Mouse (Mus musculus) mature B cell (primary cell): ENCODE data around the gene Itpa.
"Not testable (repeated sequence)": the region's sequence is repeated elsewhere in the genome, so short reads cannot be mapped to it uniquely, and the experiment has no call there.

Experiments used
- in situ Hi-C: fragments of 300-500 bp; cut with MboI; formaldehyde crosslinking; loops from 2 replicates; pipeline ENCODE4 v1.14.3; 2019

Itpa gene

DNA sequence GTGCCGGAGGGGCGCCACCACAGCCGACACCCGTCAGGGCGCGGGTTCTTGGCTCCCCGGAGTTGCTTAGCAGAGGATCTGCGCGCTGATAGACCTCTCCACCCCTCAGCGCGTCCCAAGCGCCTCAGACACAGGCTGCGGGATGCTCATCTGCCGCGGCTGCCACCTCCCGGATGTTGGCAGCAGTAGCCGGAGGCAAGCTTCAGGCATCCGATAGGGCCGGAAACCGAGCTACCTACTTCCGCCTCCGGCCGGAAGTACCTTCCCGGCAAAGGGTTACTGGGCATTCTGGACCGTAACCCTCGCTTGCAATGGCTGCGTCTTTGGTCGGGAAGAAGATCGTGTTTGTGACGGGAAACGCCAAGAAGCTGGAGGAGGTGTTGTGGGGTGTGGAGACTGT, at the start of gene Itpa:
Gene Itpa, plus strand, starts transcription at position 52 of the 400 bp plus-strand sequence.
- in situ Hi-C loops, result loop anchor here (25.0 kb wide), 1 partner anchor 380 kb away; the partner anchor contains the start of genes Ebf4 and Idh3b

DNA sequence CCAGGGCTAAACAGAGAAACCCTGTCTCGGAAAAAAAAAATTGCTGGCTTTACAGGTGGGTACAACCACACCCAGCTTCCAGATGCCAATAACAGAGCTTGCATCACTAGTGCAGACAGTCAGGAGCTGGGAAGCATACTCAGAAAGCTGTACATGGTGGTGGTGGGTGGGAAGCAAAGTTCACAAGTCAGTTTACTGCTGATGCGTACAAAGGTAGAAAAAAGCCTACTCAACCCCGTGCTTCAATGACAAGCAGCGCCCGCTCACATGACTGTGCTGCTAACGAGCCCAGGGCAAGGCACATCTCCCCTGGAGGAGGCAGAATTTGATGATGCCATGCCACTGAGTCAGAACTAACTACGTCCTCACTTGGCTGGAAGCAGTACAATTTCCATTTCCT, 48.4 kb upstream of the Itpa start:
- in situ Hi-C loops, result no loop called here

DNA sequence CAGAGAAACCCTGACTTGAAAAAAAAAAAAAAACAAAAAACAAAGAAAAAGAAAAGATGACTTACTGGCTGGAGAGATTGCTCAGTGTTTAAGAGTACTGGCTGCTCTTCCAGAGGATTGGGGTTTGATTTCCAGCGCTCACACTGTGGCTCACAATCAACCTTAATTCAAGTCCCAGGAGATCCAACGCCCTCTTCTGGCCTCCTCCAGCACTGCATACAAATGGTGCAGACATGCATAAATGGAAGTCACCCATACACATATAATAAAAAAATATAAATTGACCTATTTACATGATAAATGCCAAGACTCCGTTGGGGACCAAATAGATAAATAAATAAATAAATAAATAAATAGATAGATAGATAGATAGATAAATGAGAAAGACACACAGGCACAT, 39.0 kb upstream of the Itpa start:
- in situ Hi-C loops, result no loop called here

DNA sequence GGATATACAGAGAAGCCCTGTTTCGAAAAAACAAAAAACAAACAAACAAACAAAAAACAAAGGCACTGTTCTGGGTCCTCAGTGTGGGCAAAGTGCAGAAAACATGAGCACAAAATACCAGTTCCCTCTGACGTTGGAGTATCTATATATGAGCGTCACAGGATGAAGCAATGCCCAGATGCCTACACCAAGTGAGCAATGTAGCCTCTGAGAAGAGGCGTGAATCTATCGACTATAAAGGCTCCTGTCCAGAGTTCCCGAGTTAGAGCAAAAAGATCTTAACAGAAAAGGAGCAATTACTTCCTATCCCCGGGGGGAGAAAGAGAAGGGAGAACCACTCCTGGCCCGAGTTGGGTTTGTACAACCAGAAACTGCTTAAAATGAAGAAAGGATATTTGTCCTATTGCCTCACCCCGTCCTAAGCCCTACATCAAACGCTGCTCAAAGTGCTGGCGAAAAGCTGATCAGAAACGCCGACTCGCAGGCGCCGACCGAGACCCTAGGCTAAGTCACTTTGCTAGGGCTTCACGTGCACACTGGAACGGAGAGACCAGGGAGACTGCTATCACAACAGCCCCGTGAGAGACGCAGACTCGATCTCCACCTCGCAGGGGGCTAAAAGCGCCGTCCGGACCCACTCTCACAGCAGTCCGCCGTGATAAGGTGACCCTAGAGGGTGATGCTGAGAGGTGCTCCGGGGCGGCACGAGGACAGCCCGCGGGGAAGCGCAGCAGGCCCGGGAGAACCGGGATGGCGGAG, 38.2 kb upstream of the Itpa start:
- in situ Hi-C loops, result no loop called here

DNA sequence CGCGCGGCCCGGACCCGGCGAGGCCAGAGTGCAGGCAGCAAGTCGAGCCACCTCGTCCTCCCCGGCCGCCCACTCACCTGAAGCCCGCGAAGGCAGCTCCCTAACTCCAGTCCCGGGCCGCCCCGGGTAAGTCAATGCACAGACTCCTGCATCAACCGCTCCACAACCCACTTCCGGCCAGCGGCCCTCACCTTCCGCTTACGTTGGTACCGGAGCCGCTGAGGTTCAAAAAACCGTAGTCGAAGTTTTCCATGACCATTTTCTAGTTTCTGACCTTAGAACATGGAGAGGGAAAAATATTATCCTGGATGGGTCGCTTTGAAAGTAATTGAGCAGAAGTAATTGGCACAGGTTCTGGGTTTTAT, 37.6 kb upstream of the Itpa start, which contains the start of the genes Fastkd5 and Ubox5:
Gene Fastkd5, minus strand, starts transcription at position 189 of the 365 bp plus-strand sequence.
Gene Ubox5, minus strand, starts transcription at position 200 of the 365 bp plus-strand sequence.
- in situ Hi-C loops, result no loop called here

DNA sequence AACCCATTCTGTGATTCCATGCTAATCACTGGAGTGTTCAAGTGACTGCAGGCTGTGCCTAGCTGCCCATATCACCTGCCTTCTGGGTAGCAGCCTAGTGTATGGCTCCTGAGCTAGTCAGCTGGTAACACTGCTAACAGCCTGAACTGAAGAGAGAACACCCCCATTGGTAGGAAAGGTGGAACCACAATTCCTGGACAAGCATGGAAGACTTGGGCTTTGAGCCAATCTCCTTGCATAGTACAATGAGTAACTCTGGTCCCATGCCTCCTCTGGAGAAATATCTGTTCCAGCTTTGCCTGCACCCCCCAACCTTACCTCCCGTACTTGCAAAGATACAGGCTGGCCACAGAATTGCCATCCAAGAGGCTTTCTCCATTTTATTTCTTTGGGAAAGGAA, 35.0 kb upstream of the Itpa start:
- in situ Hi-C loops, result no loop called here

DNA sequence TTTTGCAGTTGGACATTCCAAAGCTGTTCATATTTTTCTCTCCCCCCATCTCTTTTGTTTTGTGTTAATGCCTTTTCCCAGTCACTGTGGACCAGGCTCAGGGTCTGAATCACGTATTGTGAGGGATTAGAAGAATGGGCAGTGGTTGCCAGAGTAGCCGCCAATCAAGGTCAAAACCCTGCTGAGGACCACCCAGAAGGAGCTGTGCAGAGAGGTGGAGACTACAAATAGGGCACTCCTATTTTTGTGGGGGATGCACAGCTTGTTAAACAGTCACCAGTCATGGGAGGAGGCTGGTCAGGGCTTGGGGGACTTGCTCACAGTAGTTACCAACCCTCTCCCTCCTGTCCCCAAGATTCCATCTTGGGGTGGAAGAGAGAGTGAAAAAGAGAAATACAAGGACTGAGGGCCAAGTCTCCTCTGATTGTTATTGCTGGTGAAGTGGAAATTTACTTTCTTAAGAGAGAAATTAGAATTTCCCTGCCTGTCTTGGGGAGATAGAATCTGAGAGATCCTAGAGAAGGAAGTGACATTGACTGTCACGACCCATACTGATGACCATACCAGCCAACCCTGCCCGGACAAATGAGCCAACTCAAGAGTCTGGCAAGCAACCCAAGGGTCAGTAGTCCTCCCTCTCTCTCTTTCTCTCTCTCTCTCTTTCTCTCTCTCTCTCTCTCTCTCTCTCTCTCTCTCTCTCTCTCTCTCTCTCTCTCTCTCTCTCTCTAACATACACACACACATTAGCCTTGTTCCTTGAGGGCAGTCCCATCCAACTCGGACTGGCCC, 34.3 kb upstream of the Itpa start:
- in situ Hi-C loops, result no loop called here

DNA sequence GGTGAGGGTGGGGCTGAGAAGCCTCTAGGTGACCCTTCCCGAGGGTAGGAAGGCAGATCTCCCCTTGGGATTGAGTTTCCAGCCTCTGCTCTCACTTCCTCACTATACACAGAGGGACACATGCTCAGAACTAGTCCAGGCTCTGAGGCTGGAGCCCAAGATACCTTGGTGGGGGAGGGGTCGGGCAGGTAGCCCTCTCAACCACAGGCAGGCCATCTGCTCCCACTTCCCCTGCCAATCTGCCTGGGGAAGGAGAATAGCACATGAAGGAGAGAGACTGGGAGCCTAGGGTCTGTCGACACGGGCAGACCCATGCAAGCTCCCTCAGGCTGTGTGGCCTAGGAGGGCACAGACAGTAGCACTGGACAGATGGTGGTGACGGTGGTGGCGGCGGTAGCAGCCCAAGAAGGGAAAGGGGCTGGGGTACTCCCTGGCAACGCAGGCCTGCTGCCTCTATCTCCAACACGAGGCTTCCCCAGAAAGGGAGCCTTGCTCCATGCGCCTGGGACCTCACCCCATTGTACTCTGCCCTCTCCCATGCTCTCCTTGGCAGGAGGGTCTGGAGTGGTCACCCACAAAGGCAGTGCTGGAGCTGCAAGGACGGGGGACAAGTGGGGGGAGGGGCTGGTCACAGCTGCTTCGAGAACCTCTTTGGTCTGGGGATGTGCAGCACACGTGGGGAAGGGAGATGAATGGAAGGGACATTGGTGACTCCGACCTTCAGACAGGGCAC, 33.2 kb upstream of the Itpa start:
- in situ Hi-C loops, result no loop called here

DNA sequence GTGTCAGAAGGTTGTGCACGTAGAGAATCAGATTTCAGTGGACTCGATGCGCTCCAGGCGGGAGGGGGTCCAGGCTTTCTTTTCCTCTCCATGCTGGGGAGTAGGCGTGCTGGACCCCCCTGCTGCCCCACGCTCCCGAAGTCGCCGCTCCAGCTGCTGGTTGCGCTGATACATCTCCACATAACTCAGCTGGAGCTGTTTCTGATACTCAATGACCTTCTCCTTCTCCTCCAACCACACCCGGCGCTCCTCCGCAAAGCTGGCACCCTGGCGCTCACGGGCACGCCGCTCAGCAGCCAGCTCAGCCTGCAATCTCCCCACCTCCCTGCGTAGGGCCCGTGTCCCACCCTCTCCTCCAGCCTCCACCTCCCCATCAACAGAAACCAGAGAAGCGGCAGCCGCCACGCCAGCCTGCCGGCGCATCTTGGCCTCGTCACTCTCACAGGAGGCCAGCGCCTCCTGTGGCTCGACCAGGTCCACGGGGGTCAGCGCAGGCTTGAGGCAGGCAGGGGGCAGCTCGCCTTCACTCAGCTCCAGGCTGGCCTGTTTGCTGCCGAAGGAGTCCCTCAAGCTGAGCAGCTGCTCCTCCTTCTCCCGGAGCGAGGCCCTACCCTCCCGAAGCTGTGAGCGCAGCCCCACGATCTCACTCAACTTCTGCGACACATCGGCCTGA, 32.5 kb upstream of the Itpa start:
- in situ Hi-C loops, result no loop called here

DNA sequence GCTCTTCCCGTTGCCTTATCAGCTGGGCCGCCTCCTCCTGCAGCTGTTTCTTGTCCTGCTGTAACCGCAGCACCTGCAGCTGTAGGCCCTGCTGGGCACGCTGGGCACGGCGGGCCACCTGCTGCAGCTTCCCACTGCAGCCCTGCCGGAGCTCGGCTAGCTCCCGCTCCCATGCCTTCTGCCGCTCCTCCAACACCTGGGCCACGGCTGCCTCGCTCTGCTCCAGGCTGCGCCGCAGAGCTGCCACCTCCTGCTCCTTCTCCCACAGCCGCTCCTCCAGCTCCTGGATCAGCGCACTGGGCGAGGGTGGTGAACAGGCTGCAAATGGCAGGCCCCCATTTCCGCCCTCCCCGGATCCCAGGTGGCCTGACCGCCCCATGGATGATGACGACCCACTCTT, 31.6 kb upstream of the Itpa start:
- in situ Hi-C loops, result no loop called here

DNA sequence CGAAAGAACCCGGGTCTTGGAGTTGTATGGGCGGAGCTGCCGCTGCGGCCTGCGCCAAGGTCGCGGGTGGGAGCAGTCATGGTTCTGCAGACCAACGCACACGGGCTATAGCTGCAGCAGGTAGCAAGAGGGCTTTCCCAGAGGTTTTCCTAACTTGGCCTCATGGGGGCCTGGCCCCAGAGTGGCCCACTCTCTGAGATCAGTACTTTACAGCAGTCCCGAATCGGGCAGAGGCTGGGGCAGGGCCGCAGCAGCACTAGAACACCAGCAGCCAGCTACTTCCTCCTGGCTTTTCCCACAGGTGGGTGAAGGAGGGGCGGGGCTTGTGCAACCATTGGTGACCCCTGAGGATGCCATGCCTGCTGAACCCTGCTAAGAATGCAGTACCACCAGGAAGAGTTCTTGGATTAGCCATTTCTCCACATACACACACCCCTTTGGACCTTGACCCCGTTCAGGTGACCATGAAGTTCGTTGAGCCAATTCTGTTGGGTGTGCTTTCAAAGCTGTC, 29.3 kb upstream of the Itpa start:
- in situ Hi-C loops, result no loop called here

DNA sequence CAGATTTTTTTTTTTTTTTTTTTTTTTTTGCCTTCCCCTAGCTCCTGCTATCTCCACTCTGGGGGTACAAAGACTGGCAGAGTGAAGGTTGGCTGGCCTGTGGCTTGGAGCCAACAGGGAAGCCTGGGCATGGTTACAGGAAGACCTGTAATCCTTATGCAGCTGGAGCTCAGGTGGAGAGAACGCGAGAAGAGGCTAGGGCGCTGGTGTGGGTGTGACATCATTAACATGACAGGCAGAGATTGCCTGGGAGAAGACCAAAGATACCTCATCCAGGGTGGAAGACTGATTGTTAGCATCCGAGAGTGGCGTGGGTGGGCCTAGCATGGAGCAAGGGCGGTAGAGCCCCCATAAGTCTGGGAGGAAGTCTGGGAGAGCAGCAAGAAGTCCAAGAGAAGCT, 28.1 kb upstream of the Itpa start:
- in situ Hi-C loops, result no loop called here

DNA sequence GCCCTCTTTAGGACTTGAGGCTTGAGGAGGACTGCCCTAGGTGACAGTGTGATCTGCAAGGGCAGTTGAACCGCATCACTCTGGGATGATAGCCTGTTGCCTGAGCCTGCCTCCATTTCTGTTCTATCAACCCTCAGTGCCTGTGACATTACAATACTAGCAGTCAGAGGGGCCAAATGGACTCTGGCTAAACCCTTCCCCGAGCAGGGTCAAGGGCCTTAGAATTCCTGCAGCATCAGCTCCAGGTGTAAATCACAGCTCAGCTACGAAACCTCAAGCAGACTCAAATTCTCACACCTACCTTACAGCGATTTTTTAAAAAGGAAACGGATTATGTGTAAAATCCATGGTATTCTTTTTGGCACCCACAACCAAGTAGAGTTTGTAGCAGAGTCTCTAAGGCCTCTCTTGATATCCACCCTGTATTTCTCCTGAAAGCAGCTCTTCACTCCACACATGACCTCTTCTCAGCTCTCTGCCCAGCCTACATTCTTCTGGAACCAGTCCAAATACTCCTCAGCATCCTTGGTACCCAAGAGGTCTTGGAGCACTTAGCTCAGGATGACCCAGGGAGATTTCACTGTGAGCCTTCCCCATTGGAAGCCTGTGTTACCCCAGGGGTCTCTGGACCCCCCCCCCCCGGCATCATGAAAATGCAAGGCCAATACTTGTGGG, 25.9 kb upstream of the Itpa start:
- in situ Hi-C loops, result no loop called here

DNA sequence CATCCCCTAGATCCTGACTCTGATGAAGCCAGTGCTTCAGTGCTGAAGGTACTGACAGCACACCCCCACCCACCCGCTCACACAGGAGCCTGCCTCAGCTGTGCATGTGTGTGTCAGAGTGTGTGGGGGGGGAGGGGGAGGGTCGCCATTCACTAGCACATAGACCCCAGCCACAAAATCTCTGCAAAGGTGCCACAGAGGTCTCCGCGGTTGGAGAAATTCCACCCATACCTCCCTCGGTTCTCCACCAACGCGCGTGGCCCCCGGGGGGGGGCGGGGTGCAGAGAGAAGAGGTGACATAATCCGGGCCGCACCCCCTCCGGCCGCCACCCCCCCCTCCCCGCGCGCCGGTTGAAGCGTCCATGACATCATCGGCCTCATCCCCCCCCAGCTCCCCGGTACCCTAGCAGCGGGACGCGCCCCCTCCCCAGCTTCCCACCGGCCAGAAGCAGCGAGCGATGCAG, 25.2 kb upstream of the Itpa start:
- in situ Hi-C loops, result no loop called here

DNA sequence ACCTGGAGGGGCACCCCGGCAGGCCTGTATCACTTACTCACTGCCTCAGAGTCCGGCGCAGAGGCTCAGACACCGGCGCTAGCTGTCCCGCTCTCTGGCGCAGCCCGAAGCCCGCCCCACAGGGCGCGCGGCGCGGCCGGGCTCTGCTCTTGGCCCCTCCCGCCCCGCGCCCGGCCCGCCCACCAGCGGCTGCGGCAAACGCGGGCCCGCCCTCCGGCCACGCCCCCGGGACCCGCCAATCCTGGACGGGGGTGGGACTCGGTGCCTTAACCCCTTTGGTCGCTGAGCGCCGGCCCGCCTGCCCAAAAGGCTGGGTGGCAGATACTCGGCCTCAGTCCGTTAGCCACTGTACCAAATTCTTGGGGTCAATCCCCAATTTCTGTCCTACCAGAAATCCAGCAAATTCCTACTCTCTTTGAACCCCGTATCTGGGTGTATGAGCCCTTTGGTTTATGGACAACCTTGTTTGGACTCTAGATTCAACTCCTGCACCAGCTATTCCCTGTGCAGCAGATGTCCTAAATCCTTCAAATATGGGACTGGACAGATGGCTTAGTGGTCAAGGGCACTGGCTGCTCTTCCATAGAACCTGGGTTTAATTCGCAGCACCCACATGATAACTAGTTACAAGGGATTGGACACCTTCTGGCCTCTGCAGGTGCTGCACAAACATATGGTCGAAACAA, 24.6 kb upstream of the Itpa start, which contains the start of gene Lzts3:
Gene Lzts3, minus strand, starts transcription at position 120 of the 686 bp plus-strand sequence.
- in situ Hi-C loops, result no loop called here

DNA sequence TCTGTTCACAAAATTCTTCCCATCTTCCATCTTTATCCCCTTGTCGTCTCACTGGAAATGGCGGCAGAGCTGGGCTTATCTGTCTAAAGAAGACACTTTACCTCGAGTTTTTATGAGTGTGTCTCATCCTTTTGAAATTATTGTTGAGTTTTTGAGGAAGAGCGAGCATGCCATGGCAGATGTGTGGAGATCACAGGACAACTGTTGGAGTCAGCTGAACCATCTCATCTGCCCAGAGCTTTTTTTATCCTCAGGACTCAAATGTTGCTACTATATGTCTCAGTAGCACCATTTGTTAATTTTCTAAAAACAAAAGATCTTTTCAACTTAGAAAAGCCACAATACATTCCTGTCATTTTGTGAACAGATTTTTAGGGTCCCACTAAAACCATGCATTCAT, 22.2 kb upstream of the Itpa start:
- in situ Hi-C loops, result no loop called here

DNA sequence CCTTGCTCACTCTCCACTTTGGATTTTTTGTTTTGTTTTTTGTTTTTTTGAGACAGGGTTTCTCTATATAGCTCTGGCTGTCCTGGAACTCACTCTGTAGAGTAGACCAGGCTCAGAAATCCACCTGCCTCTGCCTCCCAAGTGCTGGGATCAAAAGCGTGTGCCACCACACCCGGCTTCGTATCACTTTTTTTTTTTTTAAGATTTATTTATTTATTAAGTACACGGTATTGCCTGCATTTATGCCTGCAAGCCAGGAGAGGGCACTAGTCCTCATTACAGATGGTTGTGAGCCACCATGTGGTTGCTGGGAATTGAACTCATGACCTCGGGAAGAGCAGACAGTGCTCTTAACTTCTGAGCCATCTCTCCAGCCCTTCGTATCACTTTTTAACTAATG, 18.4 kb upstream of the Itpa start:
- in situ Hi-C loops, result not testable (repeated sequence)

DNA sequence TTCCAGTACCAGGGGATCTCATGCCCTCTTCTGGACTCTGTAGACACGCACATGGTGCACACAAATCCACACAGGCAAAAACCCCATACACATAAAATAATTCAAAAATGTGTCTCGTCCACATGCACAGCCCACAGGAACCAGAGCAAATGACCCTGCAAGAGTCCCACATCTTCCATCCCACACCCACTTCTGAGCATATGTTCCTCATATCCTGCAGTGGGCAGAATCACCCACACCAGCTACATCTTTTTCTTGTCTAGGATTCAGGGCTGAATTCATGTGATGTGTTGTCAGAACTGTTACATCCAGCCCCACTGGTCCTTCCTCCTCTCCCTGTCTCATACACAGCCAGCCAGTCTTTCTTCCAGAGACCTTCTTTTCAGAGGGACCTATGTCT, 14.1 kb upstream of the Itpa start:
- in situ Hi-C loops, result loop anchor here (25.0 kb wide), 1 partner anchor 366 kb away; the partner anchor contains the start of genes Ebf4 and Idh3b

DNA sequence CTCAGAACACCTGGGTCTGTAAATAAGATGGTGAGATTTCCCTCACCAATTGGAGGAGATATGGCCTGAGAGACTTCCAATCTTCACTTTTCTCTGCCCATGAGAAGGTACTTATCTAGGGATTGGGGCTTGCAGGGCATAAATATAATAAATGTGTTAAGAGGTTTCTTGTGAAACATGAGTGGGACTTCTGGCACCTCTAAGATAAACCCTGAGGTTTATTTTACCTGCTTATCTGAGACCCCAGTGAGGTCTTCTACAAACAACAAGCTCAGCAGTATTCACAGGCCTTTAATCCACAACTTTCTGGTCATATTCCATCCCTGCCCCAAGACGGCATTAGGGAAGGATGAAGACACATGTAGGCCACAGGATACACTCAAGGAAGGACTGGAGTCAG, 13.7 kb upstream of the Itpa start:
- in situ Hi-C loops, result loop anchor here (25.0 kb wide), 1 partner anchor 366 kb away; the partner anchor contains the start of genes Ebf4 and Idh3b
